Mouse (Mus musculus): ENCODE data around the gene Gm20532.

DNA sequence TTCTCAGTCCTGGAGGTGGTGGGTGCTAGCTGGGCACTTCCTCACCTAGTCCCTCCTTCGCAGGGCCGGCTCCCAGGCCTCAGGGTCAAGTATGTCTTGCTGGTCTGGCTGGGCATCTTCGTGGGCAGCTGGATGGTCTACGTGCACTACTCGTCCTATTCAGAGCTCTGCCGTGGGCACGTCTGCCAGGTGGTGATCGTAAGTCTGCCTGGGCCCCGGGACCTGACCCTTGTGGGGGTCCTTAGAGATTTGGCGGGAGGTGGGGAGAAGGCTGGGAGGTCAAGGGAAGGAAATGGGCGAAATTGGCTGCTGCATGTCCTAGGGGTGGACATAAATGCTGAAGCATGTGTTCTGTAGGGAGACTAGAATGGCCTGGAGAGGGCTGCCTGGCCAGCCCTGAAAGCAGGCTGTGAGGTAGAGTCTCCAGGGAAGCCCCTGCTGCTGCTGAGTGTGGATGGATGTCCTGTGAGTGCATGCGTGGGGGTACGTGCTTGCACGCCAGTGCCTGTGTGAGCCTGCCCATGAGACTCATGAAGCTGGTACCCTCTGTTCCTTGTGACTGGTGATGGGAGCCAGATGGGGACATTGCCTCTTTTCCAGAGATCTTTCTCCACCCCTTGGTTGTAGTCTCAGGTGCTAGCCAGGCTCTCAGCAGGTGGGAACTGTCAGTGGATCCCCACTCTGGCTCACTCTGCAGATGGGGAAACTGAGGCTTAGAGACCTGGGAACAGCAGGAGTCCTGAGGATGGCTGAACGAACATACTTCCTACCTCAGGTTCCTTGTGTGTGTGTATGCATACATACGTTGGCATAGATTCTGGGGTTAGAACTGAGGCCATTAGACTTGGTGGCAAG lies 46.3 kb downstream of the Gm20532 start:
- TF ChIP-seq CTCF (IDR thresholded peaks at IDR 0.05; ENCODE audit: borderline replicate concordance, control insufficient read depth, extremely low read depth, insufficient read depth, low read length, poor library complexity) (no peak), POLR2A (IDR thresholded peaks at IDR 0.05; ENCODE audit: control insufficient read depth, extremely low read depth, insufficient read depth, low read length, poor library complexity) (no peak)

All from thymus, adult 2 months (tissue).